Mouse (Mus musculus) G1E-ER4 (cell line): Measurements from ENCODE around the gene Mylk. TPM values are rescaled to one million over a fixed set of nuclear protein-coding genes. Genes with fewer than 3 reads are reported as not detected.

Experiments
- GATA1 ChIP-seq: IDR thresholded peaks from one replicate; pipeline ENCODE4 v1.8.0; 2012; ENCODE audit warnings: low read length, inconsistent platforms
- polyA plus RNA-seq: library from polyadenylated mRNA; stranded (reverse); fragments of >175 nt; gene quantifications from 2 replicates; pipeline ENCODE4 v1.2.3, GENCODE M21; 2012

Gene Mylk
- polyA plus RNA-seq, 1 experiment: 0.12 TPM

DNA sequence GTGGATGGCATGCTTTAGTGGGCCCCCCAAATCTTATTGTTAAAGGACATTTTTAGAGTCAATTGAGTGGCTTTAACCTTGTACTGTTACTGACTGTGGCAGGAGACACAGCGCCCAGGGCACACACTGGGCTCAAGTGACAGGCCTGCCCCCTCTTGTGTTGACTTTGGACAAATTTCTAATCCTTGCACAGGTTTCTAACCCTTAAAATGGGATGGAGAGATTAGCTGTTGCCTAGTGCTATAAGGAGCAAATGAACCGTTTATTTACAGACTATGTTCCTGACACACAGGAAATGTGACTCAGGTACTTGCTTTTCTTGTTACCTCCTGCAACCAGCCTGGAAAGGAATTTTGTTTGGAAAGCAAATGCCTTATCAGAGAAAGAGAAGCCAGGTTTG is 67.2 kb downstream of the Mylk start:
- TF ChIP-seq GATA1: no peak

DNA sequence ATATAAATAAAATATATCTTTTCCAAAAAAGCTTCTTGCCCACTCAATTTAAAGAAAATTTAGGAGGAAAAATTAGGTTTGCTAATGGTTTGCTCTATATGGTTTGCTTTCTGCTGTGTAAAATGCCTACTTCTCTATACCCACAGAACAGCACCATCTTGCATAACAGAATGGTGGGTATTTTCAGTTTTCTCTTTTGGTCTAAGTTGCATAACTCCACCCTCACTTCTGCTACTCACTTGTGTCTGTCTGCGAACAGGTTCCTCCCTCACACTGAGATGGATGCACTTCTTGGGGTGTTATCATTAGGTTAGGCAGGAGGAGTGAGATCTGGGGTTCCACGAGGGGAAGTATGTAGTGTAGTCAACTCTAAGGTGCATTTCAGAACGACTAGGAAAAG is 68.6 kb downstream of the Mylk start:
- no peak for TF ChIP-seq GATA1

DNA sequence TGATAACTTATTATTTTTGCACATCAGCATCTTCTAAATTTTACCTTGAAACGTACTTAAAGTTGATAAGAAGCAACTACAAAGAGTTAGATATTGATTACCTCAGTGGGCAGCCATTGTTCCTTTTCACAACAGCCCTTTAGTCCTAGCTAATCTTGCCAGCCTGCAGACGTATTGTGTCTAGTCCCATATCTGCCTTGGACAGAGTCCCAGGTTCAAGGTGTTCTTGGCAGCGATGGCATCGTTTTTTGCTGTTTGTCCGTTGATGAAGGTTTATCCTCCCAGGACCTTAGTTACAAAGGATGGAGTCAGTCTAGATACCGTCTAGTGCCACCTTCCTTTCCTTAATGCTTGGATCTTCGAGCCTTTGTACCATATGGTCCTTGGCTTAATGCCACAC is 69.6 kb downstream of the Mylk start:
- TF ChIP-seq GATA1: no peak

DNA sequence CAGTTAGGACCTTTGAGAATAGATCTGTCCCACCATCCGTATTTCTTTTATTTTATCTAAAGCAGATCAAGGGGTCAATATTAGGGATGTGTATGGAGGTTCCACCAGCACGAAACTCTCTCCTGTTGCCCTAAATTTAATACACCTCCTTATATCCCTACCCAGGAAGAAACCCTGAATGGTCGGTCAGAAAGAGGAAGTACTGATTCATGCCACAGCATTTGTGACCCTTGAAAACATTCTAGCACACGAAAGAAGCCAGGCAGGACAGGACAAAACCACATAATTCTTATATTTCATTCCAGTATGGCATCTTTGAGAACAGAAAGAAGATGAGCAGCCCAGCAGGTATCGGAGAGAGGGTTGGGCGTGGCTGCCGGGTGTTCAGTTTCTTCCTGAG is 71.5 kb downstream of the Mylk start:
- no peak for TF ChIP-seq GATA1

DNA sequence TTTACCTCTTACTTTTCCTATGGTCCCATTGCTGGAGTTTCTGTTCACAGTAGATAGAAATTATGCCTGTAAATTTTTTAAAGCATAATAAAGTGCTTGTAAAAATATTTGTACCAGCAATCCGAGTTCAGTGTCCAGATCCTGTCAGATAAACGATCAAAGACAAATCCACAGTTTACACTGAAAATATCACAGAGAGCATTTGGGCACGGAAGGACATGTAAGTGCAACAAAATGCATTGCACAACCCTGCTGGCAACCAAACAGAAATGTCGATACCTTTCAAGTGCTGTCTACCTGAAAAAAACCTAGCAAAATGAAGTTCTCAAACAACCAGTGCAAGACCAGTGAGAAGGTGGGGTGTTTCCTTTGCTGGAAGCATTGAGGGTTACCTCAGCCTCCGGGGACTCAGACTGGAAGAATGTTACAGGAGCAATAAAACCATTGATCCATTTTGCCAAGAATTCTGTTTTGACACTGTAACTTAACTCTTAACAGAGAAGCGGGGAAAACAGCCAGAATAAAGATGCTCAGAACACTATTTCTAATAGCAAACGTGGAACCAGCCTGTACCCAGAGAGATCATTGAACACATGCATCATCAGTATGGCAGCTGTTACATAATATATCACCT is 80.2 kb downstream of the Mylk start:
- TF ChIP-seq GATA1: no peak

DNA sequence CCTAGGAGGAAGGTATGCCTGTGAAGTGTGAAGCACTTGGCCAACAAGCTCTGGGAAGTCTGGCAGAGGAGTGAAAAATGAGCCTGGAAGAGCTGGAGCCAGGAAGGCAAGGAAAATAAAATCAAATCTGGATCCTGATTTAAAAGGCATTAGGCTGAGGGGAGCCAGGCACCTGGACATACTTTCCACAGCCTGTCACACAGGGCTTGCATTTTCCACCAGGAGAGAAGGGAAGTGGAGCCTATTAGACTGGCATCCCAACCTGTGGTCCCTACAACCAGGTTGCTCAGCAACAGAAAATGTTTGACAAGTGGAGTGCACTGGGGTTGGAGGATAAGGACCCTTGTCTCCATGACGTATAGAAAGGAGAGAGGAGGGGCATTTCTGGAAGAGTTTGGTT is 89.5 kb downstream of the Mylk start:
- no peak for TF ChIP-seq GATA1

DNA sequence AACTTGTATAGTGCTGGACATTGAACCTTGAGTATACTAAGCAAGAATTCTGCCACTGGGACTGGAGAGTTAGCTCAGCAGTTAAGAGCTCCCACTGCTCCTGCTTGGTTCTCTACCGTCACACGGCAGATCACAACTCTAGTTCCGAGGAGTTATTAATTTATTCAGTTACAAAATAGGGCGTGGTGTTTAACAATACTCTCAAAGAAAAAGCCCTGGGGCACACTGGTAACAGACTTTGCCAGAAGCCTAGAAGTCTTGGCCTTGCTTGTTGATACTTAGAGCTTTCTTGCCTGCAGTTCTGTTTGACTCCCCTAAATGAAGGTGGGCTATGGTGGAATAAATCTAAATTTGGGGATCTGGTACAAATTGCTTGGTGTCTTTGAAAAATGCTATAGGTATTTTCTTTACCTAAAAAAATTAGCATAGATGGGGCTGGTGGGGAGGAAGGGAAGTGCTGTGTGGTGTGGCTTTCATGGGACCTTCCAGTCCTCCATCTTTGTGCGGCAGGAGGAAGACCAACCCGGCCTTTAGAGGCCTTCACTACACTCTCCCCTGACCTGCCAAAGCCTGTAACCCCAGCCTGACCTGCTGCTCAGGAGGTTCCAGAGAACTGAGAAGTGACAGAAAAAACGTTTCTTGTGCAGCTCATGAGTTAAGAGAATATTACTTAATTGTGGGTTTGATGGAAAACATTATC is 94.1 kb downstream of the Mylk start:
- TF ChIP-seq GATA1: no peak

DNA sequence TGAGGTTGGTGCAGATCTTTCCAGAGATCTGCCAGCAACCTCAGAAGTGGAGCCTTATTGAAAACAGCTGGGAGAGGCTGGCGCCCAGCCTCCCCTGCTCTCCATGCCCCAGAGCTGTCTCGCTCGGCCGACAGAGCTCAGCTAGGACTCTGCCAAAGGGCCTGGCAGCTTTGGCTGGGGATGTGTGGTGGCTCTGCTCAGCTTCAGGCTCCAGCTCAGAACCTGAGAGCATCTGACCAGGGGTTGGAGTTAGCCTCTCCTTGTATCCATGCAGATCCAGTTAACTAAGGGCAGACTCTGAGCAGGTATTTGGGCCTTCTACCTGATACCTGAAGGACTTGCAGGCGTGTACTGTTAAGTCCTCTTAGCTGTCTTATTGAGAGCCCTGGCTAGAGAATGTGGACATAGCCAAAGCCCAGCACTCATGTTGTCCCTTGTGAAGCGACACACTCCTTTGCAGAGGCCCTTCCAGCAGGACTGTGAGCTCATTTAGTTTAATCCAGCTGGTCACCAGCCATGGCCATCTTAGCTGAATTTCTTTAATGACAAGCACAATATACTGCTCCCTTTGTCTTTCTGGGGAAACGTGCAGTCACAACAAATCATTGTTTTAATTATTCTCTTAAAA is 94.8 kb downstream of the Mylk start:
- TF ChIP-seq GATA1: no peak

DNA sequence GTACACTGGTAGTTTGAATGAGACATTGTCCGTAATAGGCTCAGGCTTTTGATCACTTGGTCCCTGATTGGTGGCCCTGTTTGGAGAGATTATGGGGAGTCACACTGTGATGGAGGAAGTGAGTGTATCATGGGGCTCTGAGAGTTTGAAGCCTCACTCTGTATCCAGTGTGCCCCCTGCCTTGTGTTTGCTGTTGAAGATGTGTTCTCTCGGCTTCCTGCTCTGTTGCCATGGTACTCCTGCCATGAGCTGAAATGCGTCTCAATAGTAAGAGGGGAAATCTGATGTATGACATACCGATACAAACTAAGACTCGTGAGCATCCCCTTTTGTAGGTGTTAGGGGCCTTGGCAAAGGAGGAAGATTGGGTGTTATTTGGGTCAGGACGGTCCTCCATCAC is 99.8 kb downstream of the Mylk start:
- no peak for TF ChIP-seq GATA1

DNA sequence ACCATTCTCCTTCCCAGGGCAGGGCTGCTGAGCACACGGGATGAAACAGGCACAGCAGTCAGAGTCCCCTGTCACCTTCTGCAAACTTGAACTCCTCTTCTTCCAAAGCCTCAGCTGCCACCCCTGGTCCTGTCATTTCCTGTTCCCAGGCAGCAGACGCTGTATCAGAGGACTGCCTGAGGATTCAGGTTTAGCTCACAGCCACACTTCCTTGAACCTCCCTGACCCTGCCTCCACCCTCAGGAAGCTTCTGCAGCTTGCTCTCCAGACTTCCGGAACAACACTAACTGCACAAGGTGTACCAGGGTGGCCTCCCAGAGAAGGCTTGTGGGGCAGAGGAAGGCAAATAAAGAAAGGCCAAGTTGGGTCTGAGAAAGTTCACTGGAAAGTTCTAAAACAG is 102.6 kb downstream of the Mylk start:
- no peak for TF ChIP-seq GATA1

DNA sequence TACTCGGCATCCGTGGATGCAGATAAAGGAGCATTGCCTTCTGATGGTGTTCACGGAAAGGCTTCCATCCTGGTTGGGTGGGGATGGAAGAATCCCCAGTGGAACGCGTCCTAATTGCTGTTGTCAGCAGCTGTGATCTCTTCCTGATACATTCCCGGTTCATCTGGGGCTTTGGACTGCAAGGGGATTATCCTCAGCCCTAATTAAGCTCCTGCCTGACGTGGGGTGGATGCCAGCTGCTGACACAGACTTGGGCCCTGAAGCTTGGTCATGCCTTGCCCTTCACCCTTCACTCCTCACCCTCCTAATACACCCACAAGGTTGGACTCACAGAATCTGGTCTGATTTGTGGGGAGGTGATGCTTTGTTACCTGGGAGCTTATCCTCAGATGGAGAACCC is 109.1 kb downstream of the Mylk start:
- TF ChIP-seq GATA1: no peak

DNA sequence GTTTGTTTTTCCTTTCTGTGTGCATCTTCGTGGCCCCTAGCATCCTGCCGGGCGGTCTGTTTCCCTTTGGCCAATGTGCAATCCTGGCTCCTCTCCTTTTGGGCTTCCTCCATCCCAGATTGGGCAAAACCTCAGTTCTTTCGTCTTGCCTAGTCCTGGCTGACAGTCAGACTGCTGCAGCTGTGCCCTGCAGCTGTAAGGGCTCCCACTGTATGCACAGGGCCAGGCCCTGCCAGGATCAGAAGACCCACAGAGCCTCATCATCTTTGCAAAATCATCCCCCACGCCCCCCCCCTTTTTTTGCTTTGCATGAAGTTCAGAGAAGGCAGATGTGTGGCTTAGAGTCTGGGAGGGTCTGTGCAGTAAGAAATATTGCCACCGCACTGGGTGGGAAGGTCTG is 110.1 kb downstream of the Mylk start:
- TF ChIP-seq GATA1: no peak

DNA sequence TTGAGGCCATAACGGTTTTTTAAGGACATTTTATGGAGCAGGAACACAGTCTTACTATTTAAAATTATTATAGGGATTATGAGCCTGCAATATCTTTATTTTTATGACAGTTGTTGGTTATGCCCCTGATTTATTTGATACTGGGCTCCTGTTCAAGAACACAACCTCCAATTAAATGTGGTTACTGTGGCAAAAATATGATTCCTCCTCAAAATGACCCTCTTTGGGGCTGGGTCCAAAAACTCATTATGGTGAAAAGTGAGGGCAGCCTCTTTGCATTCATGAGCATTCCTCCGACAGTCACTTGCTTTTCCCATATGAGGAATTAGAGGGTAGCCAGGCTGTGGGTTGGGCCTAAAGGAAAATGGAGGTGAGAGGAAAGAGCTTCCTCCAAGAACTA is 110.7 kb downstream of the Mylk start:
- no peak for TF ChIP-seq GATA1

DNA sequence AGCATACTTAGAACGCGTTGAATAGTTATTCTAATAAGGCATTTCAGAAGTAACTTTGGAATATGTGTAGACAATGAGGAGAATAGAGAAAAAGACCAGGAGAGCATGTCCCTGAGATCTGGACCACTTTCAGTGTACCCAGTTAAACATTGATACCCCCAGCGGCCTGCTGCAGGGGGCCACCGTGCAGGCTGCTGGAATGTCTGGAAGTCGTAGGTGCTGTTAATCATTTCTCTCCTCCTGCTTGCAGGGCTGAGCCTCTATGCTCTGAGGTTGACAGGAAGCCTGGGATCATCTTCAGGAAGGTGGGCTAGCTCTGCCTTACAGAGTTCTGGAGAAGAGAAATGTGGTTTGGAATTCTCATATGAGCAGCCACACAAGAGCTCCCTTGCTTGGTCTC is 112.6 kb downstream of the Mylk start:
- no peak for TF ChIP-seq GATA1

DNA sequence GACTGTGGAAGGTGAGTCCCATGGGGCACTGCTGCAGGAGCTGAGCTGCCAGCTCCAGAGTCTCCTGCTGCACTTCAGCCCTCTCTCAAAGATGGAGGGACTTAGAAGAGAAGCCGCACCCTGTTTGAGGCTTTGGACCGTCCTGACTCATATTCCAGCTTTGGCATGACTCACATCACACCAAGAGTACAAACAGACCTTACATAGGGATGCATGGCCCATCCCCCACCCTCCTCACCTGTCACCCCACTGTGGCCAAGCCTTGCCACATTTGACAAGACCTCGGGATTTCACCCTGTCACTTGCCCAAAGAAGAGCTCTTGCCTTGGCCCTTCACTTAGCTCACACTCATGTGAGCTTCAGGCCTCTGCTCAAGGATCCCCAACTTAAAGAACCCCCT is 115.8 kb downstream of the Mylk start:
- no peak for TF ChIP-seq GATA1

DNA sequence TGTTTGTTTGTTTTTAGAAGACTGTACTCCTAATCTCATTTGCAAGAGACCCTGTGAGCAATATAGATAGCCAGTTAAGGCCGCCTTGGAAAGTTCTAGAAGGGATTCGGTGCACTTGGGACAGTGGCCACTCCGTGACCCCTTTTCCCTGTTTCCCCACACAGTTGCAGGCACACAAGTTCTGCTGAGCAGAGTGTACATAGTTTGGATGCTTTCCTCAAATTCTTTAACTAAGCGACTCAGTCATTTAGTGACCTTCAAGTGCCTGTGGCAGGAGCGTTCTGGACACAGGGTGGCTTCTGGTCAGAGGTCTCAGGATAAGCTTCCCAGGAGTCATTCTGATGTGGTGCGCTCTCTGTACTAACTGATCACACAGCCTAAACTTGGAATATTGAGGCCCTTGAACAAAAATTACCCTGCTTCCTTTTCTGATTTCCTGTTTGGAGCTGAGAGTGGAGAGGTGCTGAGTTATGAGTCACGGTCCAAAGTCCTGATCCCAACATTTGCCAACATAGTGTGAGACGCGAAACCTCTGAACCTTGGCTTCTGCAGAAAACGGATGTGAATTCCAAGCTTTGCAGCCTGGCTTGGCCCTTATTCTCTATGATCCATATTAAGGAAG is 116.8 kb downstream of the Mylk start:
- no peak for TF ChIP-seq GATA1

DNA sequence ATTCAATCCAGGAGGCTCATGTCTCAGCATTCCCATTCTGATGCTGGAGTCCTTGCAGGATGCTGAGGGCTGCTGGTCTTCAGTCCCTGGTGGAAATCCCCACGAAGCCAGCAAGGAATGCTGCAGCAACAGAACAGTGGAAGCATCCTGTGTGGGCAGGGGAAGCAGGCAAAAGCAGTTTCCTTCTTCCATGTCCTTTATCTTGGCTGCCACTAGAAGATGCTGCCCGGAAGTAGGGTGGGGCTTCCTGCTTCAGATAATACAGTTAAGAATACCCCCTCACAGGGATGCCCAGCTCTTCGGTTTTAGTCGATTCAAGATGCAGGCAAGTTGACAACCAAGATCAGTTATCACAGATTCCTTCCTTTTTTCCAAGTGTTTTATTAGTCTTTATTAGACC is 120.4 kb downstream of the Mylk start:
- no peak for TF ChIP-seq GATA1
